Mouse (Mus musculus) heart, embryonic 16.5 days (tissue): ENCODE data around the gene Rpp25. TPM values are rescaled to one million over a fixed set of nuclear protein-coding genes. Genes with fewer than 3 reads are reported as not detected.
A peak's percentile ranks its signal among the peaks of the same experiment; 100 is the strongest.

Experiments used
- ATAC-seq: fragments of 200-750 bp; cut with Nextera tagmentation; replicated peaks from 2 replicates; pipeline ENCODE4 v1.8.0; 2017; ENCODE audit warnings: moderate number of reproducible peaks; ENCODE audit not compliant: insufficient read depth, low FRiP score; ENCODE audit errors: extremely low read depth
- H3K27ac ChIP-seq: fragments of 300-500 bp; sonication (generic); 2 replicates; pipeline ENCODE4 v1.5.1; 2014; ENCODE audit warnings: mild to moderate bottlenecking, low read length, control low read depth, moderate library complexity
- H3K27me3 ChIP-seq: fragments of 300-500 bp; sonication (generic); 2 replicates; pipeline ENCODE4 v1.6.1; 2014; ENCODE audit warnings: low read length, mixed read lengths; ENCODE audit not compliant: control insufficient read depth, insufficient read depth
- H3K36me3 ChIP-seq: fragments of 300-500 bp; sonication (generic); 2 replicates; pipeline ENCODE4 v1.6.1; 2014; ENCODE audit not compliant: control insufficient read depth, insufficient read depth
- H3K4me1 ChIP-seq: fragments of 300-500 bp; sonication (generic); 2 replicates; pipeline ENCODE4 v1.6.1; 2014; ENCODE audit warnings: low read length, mixed read lengths; ENCODE audit not compliant: control insufficient read depth, insufficient read depth
- H3K4me2 ChIP-seq: fragments of 300-500 bp; sonication (generic); 2 replicates; pipeline ENCODE4 v1.6.1; 2014; ENCODE audit warnings: low read depth, mild to moderate bottlenecking, control low read depth, low read length
- H3K4me3 ChIP-seq: fragments of 300-500 bp; sonication (generic); 2 replicates; pipeline ENCODE4 v1.5.1; 2014; ENCODE audit warnings: mild to moderate bottlenecking, control low read depth, low read length
- H3K9ac ChIP-seq: fragments of 300-500 bp; sonication (generic); 2 replicates; pipeline ENCODE4 v1.6.1; 2014; ENCODE audit warnings: low read length, control low read depth
- H3K9me3 ChIP-seq: fragments of 300-500 bp; sonication (generic); replicated peaks from 2 replicates; pipeline ENCODE4 v1.6.1; 2016; ENCODE audit warnings: low read length; ENCODE audit not compliant: control insufficient read depth
- WGBS: fragments of 180-500 bp; shearing (Covaris S2); extraction: QIAGEN DNeasy Blood & Tissue Kit; methylation state at CpG from one replicate; pipeline ENCODE4 v1.1.7; 2014; 5-methylcytosine and 5-hydroxymethylcytosine counted together
- polyA plus RNA-seq: library from polyadenylated mRNA; unstranded; fragments of >200 nt; fragmentation: Nextera tagmentation; extraction: Ambion mirVana; gene quantifications from 2 replicates; pipeline ENCODE4 v1.2.1, GENCODE M21; 2015

Gene Rpp25
- 11.5 and 15.9 TPM in 2 replicates for polyA plus RNA-seq

DNA sequence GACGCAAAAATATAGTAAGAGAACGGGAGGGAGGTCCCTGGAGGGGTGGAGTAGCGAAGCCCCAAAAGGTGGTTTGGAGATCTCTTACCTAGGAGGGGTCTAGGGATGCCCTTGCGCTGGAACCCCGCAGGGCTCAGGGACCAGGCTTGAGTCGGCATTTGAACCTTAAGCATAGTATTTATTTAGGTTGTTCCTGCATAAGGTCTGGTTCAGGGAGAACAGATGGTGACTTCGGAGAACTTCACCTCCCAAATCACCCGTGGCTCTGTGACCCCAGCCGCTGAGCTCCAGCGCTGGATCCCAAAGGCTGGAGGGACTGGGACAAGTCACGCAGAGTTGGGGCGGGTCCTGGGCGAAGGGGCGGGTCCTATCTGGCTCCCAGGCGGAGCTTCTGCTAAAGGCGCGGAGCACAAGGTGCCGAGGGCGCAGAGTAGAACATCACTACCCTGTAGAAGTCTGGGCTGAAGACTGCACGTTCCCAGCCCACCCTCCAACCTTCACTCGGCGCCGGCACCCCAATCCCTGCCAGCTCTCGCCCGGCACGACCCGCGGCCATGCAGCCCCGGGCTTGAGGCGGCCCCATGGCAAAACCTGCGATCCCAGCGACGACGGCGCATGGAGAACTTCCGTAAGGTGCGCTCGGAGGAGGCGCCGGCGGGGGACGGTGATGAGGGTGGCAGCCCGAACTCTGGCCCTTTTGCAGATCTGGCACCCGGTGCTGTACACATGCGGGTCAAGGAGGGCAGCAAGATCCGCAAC, at the start of gene Rpp25:
TSS of gene Rpp25 (plus strand) at position 405 of the 759 bp plus-strand sequence.
- H3K9me3 ChIP-seq = no peaks in the 10 kb centered on the region
- H3K27ac ChIP-seq = peak within 1 kb of the TSS; percentile 82; the same call in 1 of the 2 replicates
- H3K4me3 ChIP-seq = peak within 1 kb of the TSS; percentile 62
- no peaks in the 10 kb centered on the region for H3K36me3 ChIP-seq
- under 1% methylated on average over 46 of the region's 46 CpGs for WGBS
- peak within 1 kb of the TSS; percentile 72 for H3K9ac ChIP-seq
- H3K27me3 ChIP-seq = peaks cover 43% of the 10 kb centered on the region
- peaks cover 42% of the 10 kb centered on the region for H3K4me1 ChIP-seq
- peak within 1 kb of the TSS; percentile 99 for H3K4me2 ChIP-seq
- ATAC-seq = peak; percentile 68

DNA sequence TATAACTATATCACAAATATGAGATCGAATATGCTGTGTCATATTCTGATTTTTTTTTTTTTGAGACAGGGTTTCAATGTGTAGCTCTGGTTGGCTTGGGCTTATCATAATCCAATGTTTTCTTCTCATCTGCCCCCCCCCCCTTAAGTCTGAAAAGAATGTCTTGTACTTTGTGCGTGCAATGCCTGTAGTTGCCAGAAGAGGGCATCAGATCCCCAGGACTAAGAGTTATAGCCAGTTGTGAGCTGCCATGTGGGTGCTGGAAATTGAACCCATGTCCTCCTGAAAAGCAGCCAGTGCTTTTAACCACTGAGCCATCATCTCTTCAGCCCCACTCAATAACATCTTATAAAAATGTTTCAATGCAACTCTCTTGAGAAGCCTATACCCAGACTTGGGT, 44.1 kb upstream of the Rpp25 start:
- Histone ChIP-seq H3K4me3 (no peak overlapping the region), H3K9me3 (peaks cover 4% of the 10 kb centered on the region), H3K4me1 (no peaks in the 10 kb centered on the region), H3K36me3 (no peaks in the 10 kb centered on the region), H3K27ac (no peak overlapping the region), H3K4me2 (no peak overlapping the region), H3K27me3 (no peaks in the 10 kb centered on the region), H3K9ac (no peak overlapping the region)
- WGBS = 91% methylated on average over 2 of the region's 2 CpGs
- ATAC-seq = no peak

DNA sequence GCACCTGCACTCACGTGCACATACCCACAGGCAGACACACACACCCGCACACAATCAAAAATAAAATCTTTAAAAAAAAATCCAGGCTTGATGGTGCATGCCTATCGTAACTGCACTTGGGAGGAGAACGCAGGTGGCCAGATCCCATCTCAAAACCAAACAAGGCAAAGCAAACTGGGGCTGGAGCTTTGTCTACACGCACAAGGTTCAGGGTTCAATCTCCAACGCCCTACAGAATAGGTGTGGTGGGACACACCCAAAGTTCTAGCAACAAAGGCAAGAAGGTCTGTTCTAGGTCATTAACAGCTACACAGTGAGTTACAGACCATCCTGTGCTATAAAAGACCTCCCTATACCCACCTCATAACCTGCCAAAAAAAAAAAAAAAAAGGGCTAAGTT, 41.0 kb upstream of the Rpp25 start:
- 78% methylated on average over 6 of the region's 6 CpGs for WGBS
- Histone ChIP-seq H3K9ac (no peak overlapping the region), H3K4me1 (peaks cover 9% of the 10 kb centered on the region), H3K36me3 (no peaks in the 10 kb centered on the region), H3K27ac (no peak overlapping the region), H3K4me3 (no peak overlapping the region), H3K9me3 (peaks cover 4% of the 10 kb centered on the region), H3K4me2 (no peak overlapping the region), H3K27me3 (no peaks in the 10 kb centered on the region)
- no peak for ATAC-seq

DNA sequence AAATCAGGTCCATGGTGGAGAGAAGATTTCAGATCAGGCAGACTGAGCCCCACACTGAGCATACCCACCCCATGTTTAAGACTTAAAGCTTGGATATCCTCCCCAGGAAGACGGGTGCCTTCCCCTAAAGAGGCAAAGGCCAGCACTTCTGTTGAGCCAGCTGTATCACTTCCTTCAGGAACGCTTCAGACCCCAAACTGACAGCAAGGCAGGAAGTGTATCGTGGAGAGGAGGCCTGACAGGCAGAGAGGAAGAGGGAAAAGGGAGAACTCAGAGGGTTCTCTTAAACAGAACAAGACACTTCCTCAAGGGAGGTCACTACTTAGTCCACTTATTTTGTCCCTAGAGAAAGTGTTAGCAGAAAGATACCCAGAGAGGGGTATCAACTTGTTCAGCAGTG, 37.7 kb upstream of the Rpp25 start:
- ATAC-seq = no peak

DNA sequence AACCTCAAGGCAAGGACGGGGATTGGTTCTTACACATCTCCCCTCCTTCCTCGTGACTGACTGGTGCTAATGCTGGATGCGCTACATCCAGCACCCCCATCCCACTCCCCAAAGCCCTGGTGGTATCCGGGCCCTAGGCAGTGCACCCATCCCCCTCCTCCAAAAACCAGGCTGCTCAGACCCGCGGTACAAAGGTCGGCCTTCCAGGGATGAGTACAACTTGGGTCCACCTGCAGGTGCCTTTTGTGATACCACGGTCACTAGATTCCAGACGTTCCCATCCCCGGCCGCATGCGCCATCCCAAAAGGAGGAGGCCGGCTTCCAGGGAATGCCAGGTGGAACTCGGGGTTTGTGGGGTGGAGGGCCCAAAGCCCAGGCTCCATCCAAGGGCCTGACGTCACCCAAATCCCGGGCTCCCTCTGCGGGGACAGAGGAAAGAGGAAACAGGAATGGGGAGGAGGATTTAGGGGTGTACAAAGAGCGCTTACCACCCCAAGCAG, 36.5 kb upstream of the Rpp25 start:
- Histone ChIP-seq H3K4me1 (peaks cover 9% of the 10 kb centered on the region), H3K9ac (peak overlapping the region; percentile 78), H3K9me3 (no peaks in the 10 kb centered on the region), H3K36me3 (no peaks in the 10 kb centered on the region), H3K27ac (no peak overlapping the region), H3K4me3 (peak overlapping the region; percentile 71), H3K4me2 (peak overlapping the region; percentile 83), H3K27me3 (no peaks in the 10 kb centered on the region)
- WGBS = 4% methylated on average over 18 of the region's 18 CpGs
- peak; percentile 39; the same call in 1 of the 2 replicates for ATAC-seq

More for the DNA sequence above, 37.7 kb upstream of the Rpp25 start:
- H3K4me2 ChIP-seq = no peak overlapping the region
- 32% methylated on average over 3 of the region's 3 CpGs for WGBS
- no peaks in the 10 kb centered on the region for H3K9me3 ChIP-seq
- H3K27ac ChIP-seq = no peak overlapping the region
- H3K36me3 ChIP-seq = no peaks in the 10 kb centered on the region
- no peak overlapping the region for H3K4me3 ChIP-seq
- no peaks in the 10 kb centered on the region for H3K27me3 ChIP-seq
- peaks cover 9% of the 10 kb centered on the region for H3K4me1 ChIP-seq
- H3K9ac ChIP-seq = no peak overlapping the region

DNA sequence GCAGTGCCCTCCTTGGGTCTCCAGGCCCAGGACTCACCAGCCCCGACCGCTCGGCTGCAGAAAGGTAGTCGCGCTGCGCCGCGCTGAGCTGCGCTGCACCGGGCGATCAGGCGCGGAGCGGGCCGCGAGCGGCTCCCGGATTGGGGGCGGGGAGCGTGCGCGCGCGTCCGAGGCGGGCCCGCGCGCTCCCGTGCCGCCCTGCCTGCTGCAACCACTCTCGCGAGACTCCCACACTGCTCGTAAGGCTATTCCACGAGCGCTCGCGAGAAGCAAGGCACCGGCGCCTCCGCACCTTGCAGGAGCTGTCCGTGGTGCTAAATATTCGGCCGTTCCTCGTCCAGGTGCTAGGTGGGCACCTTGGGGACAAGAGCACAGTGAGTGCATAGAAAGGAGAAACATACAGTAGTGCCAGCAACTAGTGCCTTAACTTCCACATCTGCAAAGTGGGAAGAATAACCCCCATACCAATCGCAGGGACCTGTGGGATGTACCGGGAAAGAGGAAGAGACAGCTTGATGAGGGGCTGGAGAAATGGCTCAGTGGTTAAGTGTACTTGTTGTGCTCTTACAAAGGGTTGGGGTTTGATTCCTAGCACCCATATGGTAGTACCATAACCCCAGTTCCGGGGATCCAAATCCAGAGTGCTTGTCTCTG, 35.8 kb upstream of the Rpp25 start, which contains the start of gene Scamp5:
TSS of gene Scamp5 (minus strand) at position 165 of the 654 bp plus-strand sequence.
- Histone ChIP-seq H3K4me2 (peak within 1 kb of the TSS; percentile 83), H3K9ac (peak within 1 kb of the TSS; percentile 78), H3K4me3 (peak within 1 kb of the TSS; percentile 71), H3K4me1 (peaks cover 9% of the 10 kb centered on the region), H3K36me3 (no peaks in the 10 kb centered on the region), H3K9me3 (no peaks in the 10 kb centered on the region), H3K27ac (no peak within 1 kb of the TSS), H3K27me3 (no peaks in the 10 kb centered on the region)
- WGBS = 2% methylated on average over 42 of the region's 48 CpGs
- ATAC-seq = peak; percentile 93

DNA sequence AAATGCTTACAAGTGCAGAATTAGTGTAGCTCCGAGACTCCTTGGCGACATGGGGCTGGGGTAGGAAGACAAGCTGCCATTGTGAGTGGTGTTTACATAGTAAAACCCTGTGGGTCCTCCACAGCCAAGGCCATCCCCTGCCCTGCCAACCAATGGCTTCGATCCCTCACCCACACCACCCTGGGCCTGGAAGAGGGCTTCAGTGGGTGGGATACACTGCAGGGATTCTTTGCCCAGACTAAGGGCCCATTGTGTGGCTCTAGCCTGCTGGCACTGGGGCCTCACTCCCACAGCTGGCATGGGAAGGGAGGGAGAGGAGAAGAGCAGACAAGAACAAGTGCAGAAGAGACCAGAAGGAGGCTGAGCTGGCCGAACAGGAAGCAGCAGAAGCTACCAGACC, 34.9 kb upstream of the Rpp25 start:
- Histone ChIP-seq H3K4me1 (peaks cover 9% of the 10 kb centered on the region), H3K27me3 (no peaks in the 10 kb centered on the region), H3K27ac (no peak overlapping the region), H3K9ac (no peak overlapping the region), H3K4me3 (no peak overlapping the region), H3K36me3 (no peaks in the 10 kb centered on the region), H3K9me3 (no peaks in the 10 kb centered on the region), H3K4me2 (no peak overlapping the region)
- ATAC-seq = no peak
- 69% methylated on average over 4 of the region's 4 CpGs for WGBS

DNA sequence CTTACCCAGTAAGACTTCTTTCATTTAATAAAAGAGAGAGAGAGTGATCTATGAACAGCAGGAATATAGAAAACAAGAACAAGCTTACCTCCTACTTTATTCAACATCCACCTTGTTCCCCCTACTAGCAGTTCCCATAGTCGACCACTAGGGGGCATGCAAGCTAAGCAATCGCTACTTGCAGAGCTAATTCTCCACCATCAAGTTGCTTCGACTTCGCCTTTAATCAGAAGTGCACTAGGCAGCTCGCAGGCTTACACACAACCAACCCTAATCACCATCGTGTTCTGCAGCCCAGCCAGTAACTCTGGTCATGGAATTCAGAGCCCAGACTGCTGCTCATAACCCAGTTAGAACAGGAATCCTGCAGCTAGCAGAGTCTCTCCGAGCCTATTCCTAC, 18.1 kb upstream of the Rpp25 start:
- WGBS = 12% methylated on average over 7 of the region's 7 CpGs
- no peak overlapping the region for H3K9ac ChIP-seq
- H3K27me3 ChIP-seq = no peaks in the 10 kb centered on the region
- no peaks in the 10 kb centered on the region for H3K36me3 ChIP-seq
- H3K4me1 ChIP-seq = no peaks in the 10 kb centered on the region
- H3K27ac ChIP-seq = no peak overlapping the region
- H3K4me2 ChIP-seq = no peak overlapping the region
- ATAC-seq = peak; percentile 63; the same call in 1 of the 2 replicates
- no peak overlapping the region for H3K4me3 ChIP-seq
- H3K9me3 ChIP-seq = no peaks in the 10 kb centered on the region

DNA sequence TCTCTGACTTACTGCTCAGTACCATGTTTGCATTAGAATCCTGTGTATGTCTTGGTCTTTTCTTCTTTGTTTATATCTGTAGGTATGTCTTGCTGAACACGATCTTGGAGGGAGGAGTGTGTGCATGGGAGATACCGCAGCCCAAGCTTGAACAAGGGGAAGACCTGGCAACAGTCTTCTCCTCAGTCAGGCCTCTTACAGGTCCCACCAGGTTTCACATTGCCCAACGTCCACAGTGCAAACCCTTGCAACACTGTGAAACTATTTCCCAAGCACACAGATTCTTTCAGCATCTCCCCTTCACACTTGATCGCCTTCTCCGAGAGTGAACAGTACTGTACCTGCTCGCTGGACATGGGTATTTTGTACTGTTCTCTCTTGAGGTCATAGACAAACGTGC, 16.0 kb upstream of the Rpp25 start:
- Histone ChIP-seq H3K4me1 (no peaks in the 10 kb centered on the region), H3K4me3 (no peak overlapping the region), H3K9ac (no peak overlapping the region), H3K27ac (no peak overlapping the region), H3K27me3 (no peaks in the 10 kb centered on the region), H3K4me2 (no peak overlapping the region), H3K36me3 (no peaks in the 10 kb centered on the region), H3K9me3 (no peaks in the 10 kb centered on the region)
- ATAC-seq = no peak
- WGBS = 66% methylated on average over 7 of the region's 7 CpGs
